Mouse (Mus musculus) limb, embryonic 14.5 days (tissue): Measurements from ENCODE around the gene Pirt. TPM values are rescaled to one million over a fixed set of nuclear protein-coding genes. Genes with fewer than 3 reads are reported as not detected.

ENCODE experiments used
- ATAC-seq: fragments of 200-750 bp; cut with Nextera tagmentation; 2 replicates; pipeline ENCODE4 v1.8.0; 2017; ENCODE audit warnings: low read depth, moderate number of reproducible peaks, moderate TSS enrichment; ENCODE audit not compliant: low FRiP score
- DNase-seq: peaks from one replicate; pipeline ENCODE4 v3.0.0-alpha.2; 2015; ENCODE audit warnings: low spot score
- H3K27ac ChIP-seq: fragments of 300-500 bp; sonication (generic); replicated peaks from 2 replicates; pipeline ENCODE4 v1.5.1; 2014; ENCODE audit warnings: low read depth, mild to moderate bottlenecking, low read length, moderate library complexity, mixed read lengths
- H3K27me3 ChIP-seq: fragments of 300-500 bp; sonication (generic); 2 replicates; pipeline ENCODE4 v1.6.1; 2014; ENCODE audit warnings: low read length, mixed read lengths; ENCODE audit not compliant: control insufficient read depth, insufficient read depth
- H3K36me3 ChIP-seq: fragments of 300-500 bp; sonication (generic); 2 replicates; pipeline ENCODE4 v1.6.1; 2014; ENCODE audit warnings: mild to moderate bottlenecking, low read length, moderate library complexity, mixed read lengths; ENCODE audit not compliant: control insufficient read depth, insufficient read depth
- H3K4me1 ChIP-seq: fragments of 300-500 bp; sonication (generic); 2 replicates; pipeline ENCODE4 v1.6.1; 2014; ENCODE audit warnings: antibody characterized with exemption, low read length, mixed read lengths; ENCODE audit not compliant: control insufficient read depth, insufficient read depth
- H3K4me2 ChIP-seq: fragments of 300-500 bp; sonication (generic); replicated peaks from 2 replicates; pipeline ENCODE4 v1.6.1; 2014; ENCODE audit warnings: low read depth, mild to moderate bottlenecking, low read length, moderate library complexity; ENCODE audit not compliant: severe bottlenecking
- H3K4me3 ChIP-seq: fragments of 300-500 bp; sonication (generic); replicated peaks from 2 replicates; pipeline ENCODE4 v1.5.1; 2014; ENCODE audit warnings: low read length
- H3K9ac ChIP-seq: fragments of 300-500 bp; sonication (generic); 2 replicates; pipeline ENCODE4 v1.6.1; 2014; ENCODE audit warnings: mild to moderate bottlenecking, low read depth, low read length, moderate library complexity; ENCODE audit not compliant: severe bottlenecking
- H3K9me3 ChIP-seq: fragments of 300-500 bp; sonication (generic); 2 replicates; pipeline ENCODE4 v1.6.1; 2016; ENCODE audit warnings: low read length; ENCODE audit not compliant: control insufficient read depth
- POLR2A ChIP-seq: fragments of 200-500 bp; IDR thresholded peaks from 2 replicates; pipeline ENCODE4 v1.8.0; 2012; ENCODE audit warnings: inconsistent platforms, mild to moderate bottlenecking, moderate library complexity, borderline replicate concordance; ENCODE audit not compliant: insufficient read depth, insufficient read length; ENCODE audit errors: extremely low read depth
- WGBS: fragments of 180-500 bp; shearing (Covaris S2); extraction: QIAGEN DNeasy Blood & Tissue Kit; methylation state at CpG from one replicate; pipeline ENCODE4 v1.1.7; 2014; 5-methylcytosine and 5-hydroxymethylcytosine counted together
- polyA plus RNA-seq, 2 experiments: library from polyadenylated mRNA; depleted of rRNA in 1 of 2; stranded (reverse) in 1 of 2; unstranded in 1 of 2; fragments of >200 nt; fragmentation: Nextera tagmentation in 1 of 2; extraction: Ambion mirVana in 1 of 2; gene quantifications; 2 replicates each; pipeline versions ENCODE4 v1.2.1 to v1.2.3; 2012 to 2014

Pirt gene
- 0.14 and 0.23 TPM in 2 replicates for polyA plus RNA-seq (2012; rRNA removed)
- polyA plus RNA-seq (2014; fragmentation: Nextera tagmentation; extraction: Ambion mirVana) = 0.17 and 0.18 TPM in 2 replicates

DNA sequence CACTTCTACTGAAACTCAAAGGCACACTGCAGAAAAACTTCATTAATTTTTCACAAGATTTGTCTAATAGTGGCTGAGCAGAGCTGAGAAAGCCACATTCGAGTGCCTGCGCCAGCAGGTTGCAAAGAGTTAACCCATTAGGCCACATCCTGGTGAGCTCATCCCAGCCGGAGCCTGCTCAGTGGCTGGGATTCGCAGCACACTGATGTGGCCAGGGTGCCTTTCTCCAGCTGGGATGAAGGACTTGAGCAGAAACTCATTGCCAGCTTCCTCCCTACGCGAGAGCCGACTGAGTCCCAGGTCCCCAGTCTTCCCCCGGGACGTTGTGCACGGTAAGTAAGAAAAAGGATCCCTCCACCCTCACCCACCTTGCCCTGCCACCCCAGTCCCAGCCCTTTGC, at the start of gene Pirt:
Gene Pirt, plus strand, starts transcription at position 171 of the 400 bp plus-strand sequence.
- 36% methylated on average over 10 of the region's 10 CpGs for WGBS
- Histone ChIP-seq H3K27ac (no peak within 1 kb of the TSS), H3K9me3 (no peaks in the 10 kb centered on the region), H3K4me1 (no peaks in the 10 kb centered on the region), H3K27me3 (no peaks in the 10 kb centered on the region), H3K9ac (no peak within 1 kb of the TSS), H3K4me3 (no peak within 1 kb of the TSS), H3K36me3 (no peaks in the 10 kb centered on the region), H3K4me2 (no peak within 1 kb of the TSS)
- no peak for TF ChIP-seq POLR2A
- no peak for ATAC-seq
- DNase-seq = no peak

DNA sequence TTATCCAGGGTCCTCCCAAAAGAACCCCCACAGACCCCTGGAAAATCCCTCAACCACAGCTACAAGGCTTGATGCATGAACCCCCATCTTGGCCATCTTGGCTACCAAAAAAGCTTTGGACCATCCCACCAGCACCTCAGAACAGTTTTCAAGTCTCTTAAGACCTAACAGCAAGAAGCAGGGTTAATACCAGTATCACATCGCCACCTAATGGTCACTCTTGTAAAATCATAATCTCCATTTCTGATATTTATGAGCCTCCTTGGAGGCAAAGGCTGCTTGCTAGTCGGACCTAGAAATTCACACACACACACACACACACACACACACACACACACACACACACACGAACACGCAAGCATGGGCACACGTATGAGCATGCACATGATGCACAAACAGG, 40.1 kb upstream of the Pirt start:
- peak; percentile 85 for DNase-seq
- no peak for ATAC-seq
- Histone ChIP-seq H3K27ac (no peak overlapping the region), H3K4me3 (no peak overlapping the region), H3K4me1 (no peaks in the 10 kb centered on the region), H3K36me3 (no peaks in the 10 kb centered on the region), H3K9me3 (no peaks in the 10 kb centered on the region), H3K27me3 (no peaks in the 10 kb centered on the region), H3K4me2 (no peak overlapping the region), H3K9ac (no peak overlapping the region)
- no peak for TF ChIP-seq POLR2A
- 7% methylated on average over 5 of the region's 5 CpGs for WGBS

DNA sequence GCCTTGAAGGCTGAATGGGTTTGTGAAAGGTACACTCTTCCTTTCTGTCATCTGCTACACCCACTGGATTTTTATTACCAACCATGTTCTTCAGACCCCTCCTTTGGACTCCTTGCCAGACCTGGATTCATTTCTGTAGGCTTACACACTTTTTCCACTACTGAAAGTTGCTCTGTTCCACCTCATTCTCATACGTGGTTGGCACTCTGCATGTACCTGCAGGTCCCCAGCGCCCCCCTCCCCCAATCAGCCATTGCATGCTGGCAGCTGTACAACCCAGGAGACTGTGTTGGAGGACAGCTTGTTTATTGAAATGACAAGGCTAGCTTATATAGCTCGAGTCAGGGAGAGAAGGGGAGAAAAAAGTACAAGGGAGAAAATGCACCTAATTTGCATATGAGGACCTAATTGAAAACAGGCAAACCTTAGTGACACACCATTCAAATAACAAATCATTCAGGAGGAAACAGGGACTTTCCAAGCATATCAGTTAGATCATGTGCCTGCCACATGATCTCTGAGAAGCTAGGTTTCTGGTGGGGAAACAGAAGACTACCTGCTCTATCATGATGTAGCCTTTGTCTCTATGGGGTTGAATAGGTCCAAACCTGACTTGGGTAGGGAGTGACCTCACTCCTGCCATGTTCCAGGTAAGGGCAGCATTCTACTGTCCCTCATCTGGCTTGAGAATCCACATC, 38.9 kb upstream of the Pirt start:
- Histone ChIP-seq H3K4me2 (no peak overlapping the region), H3K27me3 (no peaks in the 10 kb centered on the region)

DNA sequence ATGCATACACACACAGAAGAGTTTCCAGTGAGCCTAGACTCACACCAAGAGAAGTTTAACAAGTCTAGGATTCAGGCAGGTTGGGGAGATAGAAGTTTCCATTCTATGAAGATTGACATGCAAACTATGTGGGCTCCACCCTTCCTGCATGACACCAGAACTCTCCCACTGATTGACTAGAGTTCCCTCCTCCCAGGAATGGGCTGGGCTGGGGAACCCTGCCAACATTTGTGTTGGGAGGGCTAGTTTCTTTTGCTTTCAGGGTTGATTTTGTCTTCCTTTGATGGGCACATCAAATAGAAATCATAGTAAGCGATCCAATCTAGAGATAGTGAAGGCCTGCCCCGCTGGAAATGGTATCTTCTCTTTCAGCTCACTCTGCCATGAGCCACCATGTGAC, 30.5 kb upstream of the Pirt start:
- 81% methylated on average over 2 of the region's 2 CpGs for WGBS
- Histone ChIP-seq H3K4me3 (no peak overlapping the region), H3K4me2 (no peak overlapping the region), H3K9ac (no peak overlapping the region), H3K27me3 (no peaks in the 10 kb centered on the region), H3K36me3 (no peaks in the 10 kb centered on the region), H3K9me3 (no peaks in the 10 kb centered on the region), H3K27ac (no peak overlapping the region), H3K4me1 (0 out of 2 replicates have a peak, but pooled peaks cover 4% of the 10 kb centered on the region)
- no peak for TF ChIP-seq POLR2A
- no peak for DNase-seq
- no peak for ATAC-seq

More for the DNA sequence above, 38.9 kb upstream of the Pirt start:
- Histone ChIP-seq H3K9ac (no peak overlapping the region), H3K27ac (no peak overlapping the region), H3K9me3 (no peaks in the 10 kb centered on the region), H3K4me3 (no peak overlapping the region), H3K36me3 (no peaks in the 10 kb centered on the region), H3K4me1 (no peaks in the 10 kb centered on the region)
- ATAC-seq = no peak
- TF ChIP-seq POLR2A = no peak
- DNase-seq = no peak
- 52% methylated on average over 3 of the region's 3 CpGs for WGBS

DNA sequence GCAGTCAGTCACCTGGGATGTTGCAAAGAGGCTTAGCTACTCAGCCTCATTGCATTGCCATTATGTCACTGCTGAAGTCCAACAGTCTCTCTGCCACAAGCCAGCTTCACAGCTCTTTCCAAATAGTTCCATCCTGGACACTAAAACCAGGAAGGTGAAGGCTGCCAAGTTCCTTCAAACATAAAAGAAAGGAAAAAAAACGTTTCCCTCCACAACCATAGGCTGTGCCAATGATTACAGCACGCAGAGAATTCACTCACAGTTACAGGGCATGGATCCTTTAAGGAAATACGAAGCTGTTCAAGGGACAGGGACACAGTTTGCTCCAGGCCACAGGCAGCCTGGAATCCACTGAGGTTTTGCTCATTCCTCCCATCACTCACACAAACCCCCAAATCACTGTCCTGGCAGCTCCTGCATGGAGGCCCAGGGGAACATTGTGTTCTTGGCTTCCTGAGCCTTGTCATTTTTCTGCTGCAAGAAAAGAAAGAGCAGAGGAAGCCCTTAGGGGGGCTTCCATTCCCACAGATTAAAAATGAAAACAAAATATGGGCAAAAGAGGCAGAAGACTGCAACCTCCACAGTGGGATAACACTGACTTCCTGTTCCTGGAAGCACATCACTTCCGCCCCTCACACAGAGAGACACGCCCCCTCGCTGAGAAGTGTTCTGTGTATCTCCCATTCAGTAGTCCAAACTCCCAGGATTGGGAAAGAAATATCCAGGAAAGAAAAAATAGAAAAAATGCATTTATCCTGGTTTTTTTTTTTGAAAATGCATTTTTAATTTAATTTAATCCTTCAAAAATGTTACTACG, 29.3 kb upstream of the Pirt start:
- peak; percentile 63 for DNase-seq
- no peak for ATAC-seq
- Histone ChIP-seq H3K4me2 (no peak overlapping the region), H3K27ac (0 out of 2 replicates have a peak overlapping the region, but pooled peaks have one; percentile 33), H3K9ac (no peak overlapping the region), H3K9me3 (no peaks in the 10 kb centered on the region), H3K4me1 (0 out of 2 replicates have a peak, but pooled peaks cover 4% of the 10 kb centered on the region), H3K36me3 (no peaks in the 10 kb centered on the region), H3K27me3 (no peaks in the 10 kb centered on the region), H3K4me3 (no peak overlapping the region)
- no peak for TF ChIP-seq POLR2A
- WGBS = 70% methylated on average over 7 of the region's 7 CpGs
